Mouse (Mus musculus) liver, adult 2 months (tissue): Measurements from ENCODE around the gene Oit3.

Experiments used
- CTCF ChIP-seq: fragments of 200-500 bp; IDR thresholded peaks from 2 replicates; pipeline ENCODE4 v1.5.1; 2011; ENCODE audit warnings: low read depth, low read length, control low read depth
- POLR2A ChIP-seq: fragments of 200-500 bp; IDR thresholded peaks from 2 replicates; pipeline ENCODE4 v1.6.1; 2011; ENCODE audit warnings: low read length, control low read depth; ENCODE audit not compliant: insufficient read depth; ENCODE audit errors: extremely low read depth

- TF ChIP-seq CTCF (no peak), POLR2A (no peak)
Measured at GRCm38 (mm10) chr10:59424453-59424852, 17.1 kb downstream of the Oit3 start.
